ENCODE assay signal across 19 mouse cellular contexts in genomic region chr9:115317049-115317448, GRCm38 (mm10). TPM values are rescaled to one million over a fixed set of nuclear protein-coding genes. Genes with fewer than 3 reads are reported as not detected.
A peak's percentile ranks its signal among the peaks of the same experiment; 100 is the strongest.
DNase-seq lines count a peak whose midpoint lies in the region; ATAC-seq lines count a peak whose summit lies in the region.
"Had no signal": no experiment of that assay in that cellular context is flagged by ENCODE, and none has a peak within 500 bp of the region (broad histone marks: within the 10 kb centered on the region; RNA-seq: fewer than 3 reads in every experiment).

No protein-coding gene starts in this region.

- ATAC-seq in granulocyte monocyte progenitor cell, adult 5-6 weeks (replicated peaks; ENCODE audit: poor library complexity, severe bottlenecking), result peak; percentile 92
- ATAC-seq in megakaryocyte progenitor cell, adult 5-6 weeks (replicated peaks; ENCODE audit: poor library complexity), result peak; percentile 73
- ATAC-seq: forebrain, embryonic 13.5 days; forebrain, embryonic 15.5 days; forebrain, postnatal 0 days had no signal

- peak; percentile 97 for DNase-seq in fat pad, adult 2 months (ENCODE audit: extremely low read depth, low read depth, low spot score)
- no peak for DNase-seq in spleen, adult 18-20 months
- DNase-seq in gastrocnemius, postnatal 10 days, result no peak
- no peak for DNase-seq in heart, postnatal 14 days
- DNase-seq: adrenal gland, adult 2 months; adrenal gland, postnatal 10 days; adrenal gland, postnatal 25 days; cerebellum, adult 11 months; cerebellum, adult 18-20 months; cerebellum, adult 8-10 months; cerebellum, adult 9-11 months; cerebellum, postnatal 14 days; cerebellum, postnatal 36 days; embryo, embryonic 11 days; forebrain, postnatal 0 days had no signal

- intact Hi-C loops in heart, postnatal 14 days (cut with DNase I), result no loop called here

RNA-seq across cellular contexts. Expression of gene Stt3b, which starts 6.8 kb away (rescaled TPM):
- total RNA-seq in granulocyte monocyte progenitor cell, adult 5-6 weeks (2014; fragmentation: Nextera tagmentation), result 91.1 and 97.6 TPM in 2 replicates
- 127 and 130 TPM in 2 replicates for total RNA-seq in granulocyte monocyte progenitor cell, adult 5-6 weeks (2017)
- total RNA-seq in megakaryocyte progenitor cell, adult 5-6 weeks (2015), result 154 and 159 TPM in 2 replicates
- 111 and 123 TPM in 2 replicates for total RNA-seq in megakaryocyte progenitor cell, adult 5-6 weeks (2017)
- total RNA-seq in gastrocnemius, postnatal 10 days (2021), result 10 to 100 TPM; 64.8 to 69.5 TPM
- 10 to 100 TPM; 58.4 to 61.7 TPM for total RNA-seq in heart, postnatal 14 days (2021)
